Mouse (Mus musculus) neural tube, embryonic 14.5 days (tissue): ENCODE results near the gene Gng8. TPM values are rescaled to one million over a fixed set of nuclear protein-coding genes. Genes with fewer than 3 reads are reported as not detected.

Source experiments
- polyA plus RNA-seq: library from polyadenylated mRNA; unstranded; fragments of >200 nt; fragmentation: Nextera tagmentation; extraction: Ambion mirVana; gene quantifications from 2 replicates; pipeline ENCODE4 v1.2.1, GENCODE M21; 2014

Gng8 gene
- polyA plus RNA-seq, 1 experiment from 2014 or later: 0.39 TPM

Other genes starting within 250 kb of the Gng8 start
- gene Ceacam15, start 216.1 kb upstream of the Gng8 start, polyA plus RNA-seq: not detected in 2 replicates
- 0.26 and 0.33 TPM in 2 replicates for gene Ceacam9, start 169.9 kb upstream of the Gng8 start, polyA plus RNA-seq
- 404 and 458 TPM in 2 replicates for gene Ap2s1, start 153.4 kb upstream of the Gng8 start, polyA plus RNA-seq
- 4.5 and 4.6 TPM in 2 replicates for gene Slc1a5, start 110.4 kb upstream of the Gng8 start, polyA plus RNA-seq
- gene Strn4, start 75.9 kb upstream of the Gng8 start, polyA plus RNA-seq: 191 and 199 TPM in 2 replicates
- 44.5 and 51.5 TPM in 2 replicates for gene Fkrp, start 75.1 kb upstream of the Gng8 start, polyA plus RNA-seq
- 4.5 and 7.4 TPM in 2 replicates for gene Prkd2, start 48.9 kb upstream of the Gng8 start, polyA plus RNA-seq
- gene Dact3, start 16.5 kb upstream of the Gng8 start, polyA plus RNA-seq: 5.8 and 6.1 TPM in 2 replicates
- gene Ptgir, start 14.7 kb downstream of the Gng8 start, polyA plus RNA-seq: 1.2 TPM in 1 of 2 replicates, not detected in the other
- gene Calm3, start 32.3 kb downstream of the Gng8 start, polyA plus RNA-seq: 412 and 503 TPM in 2 replicates
- 68.1 and 92.1 TPM in 2 replicates for gene Pnmal2, start 52.9 kb downstream of the Gng8 start, polyA plus RNA-seq
- 60.1 and 60.7 TPM in 2 replicates for gene Pnmal1, start 67.9 kb downstream of the Gng8 start, polyA plus RNA-seq
- gene Gm42372, start 91.3 kb downstream of the Gng8 start, polyA plus RNA-seq: 7.4 and 10.1 TPM in 2 replicates
- gene Ccdc8, start 100.9 kb downstream of the Gng8 start, polyA plus RNA-seq: 2.3 and 5.6 TPM in 2 replicates
- gene Ppp5c, start 136.1 kb downstream of the Gng8 start, polyA plus RNA-seq: 121 TPM in 2 replicates
- gene Hif3a, start 170.6 kb downstream of the Gng8 start, polyA plus RNA-seq: 2.7 and 4.4 TPM in 2 replicates
- gene Psg16, start 182.3 kb downstream of the Gng8 start, polyA plus RNA-seq: 3.7 and 4.0 TPM in 2 replicates